Mouse (Mus musculus): ENCODE measurements around the gene Armcx4. TPM values are rescaled to one million over a fixed set of nuclear protein-coding genes. Genes with fewer than 3 reads are reported as not detected.

The Armcx4 gene
- polyA plus RNA-seq, 1 experiment = 0.39 TPM

DNA sequence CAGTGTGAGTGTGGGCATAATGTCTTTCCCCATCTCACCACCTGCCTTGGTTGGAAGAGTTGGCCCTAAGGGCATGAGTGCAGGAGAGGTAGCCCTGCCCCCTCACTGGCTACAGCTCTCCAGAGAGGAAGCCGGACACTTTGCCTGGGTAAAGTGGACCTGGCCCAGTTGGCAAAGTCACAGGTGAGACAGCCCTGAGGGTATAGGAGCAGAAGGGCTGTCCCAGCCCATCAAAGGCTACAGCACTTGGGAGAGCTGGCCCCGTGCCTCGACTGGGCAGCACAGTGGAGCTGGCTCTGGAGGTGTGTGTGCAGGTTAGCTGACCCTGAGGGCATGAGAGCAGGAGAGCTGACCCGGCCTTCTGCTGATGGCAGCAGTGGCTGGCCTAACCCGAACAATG lies 24.7 kb upstream of the Armcx4 start:
- TF ChIP-seq POLR2A (IDR thresholded peaks at IDR 0.05; ENCODE audit: low read depth, low read length) (no peak), CTCF (IDR thresholded peaks at IDR 0.05; ENCODE audit: extremely low read depth, insufficient read depth, insufficient read length, insufficient replicate concordance) (no peak)
- no peak overlapping the region for H3K4me3 ChIP-seq (ENCODE audit: extremely low read depth, insufficient read depth, insufficient read length)
- DNase-seq (ENCODE audit: low read depth in 1 of 2, low spot score in 2 of 2) = no peak
- H3K4me1 ChIP-seq (ENCODE audit: control insufficient read depth, insufficient read depth, insufficient read length) = no peaks in the 10 kb centered on the region
- no peaks in the 10 kb centered on the region for H3K27me3 ChIP-seq (ENCODE audit: control insufficient read depth, insufficient read depth, low read length)
- no peaks in the 10 kb centered on the region for H3K36me3 ChIP-seq (ENCODE audit: control insufficient read depth, insufficient read depth, low read length)
- WGBS = 86% methylated on average over 5 of the region's 5 CpGs
- no peak overlapping the region for H3K27ac ChIP-seq (ENCODE audit: insufficient read depth, low read length)

DNA sequence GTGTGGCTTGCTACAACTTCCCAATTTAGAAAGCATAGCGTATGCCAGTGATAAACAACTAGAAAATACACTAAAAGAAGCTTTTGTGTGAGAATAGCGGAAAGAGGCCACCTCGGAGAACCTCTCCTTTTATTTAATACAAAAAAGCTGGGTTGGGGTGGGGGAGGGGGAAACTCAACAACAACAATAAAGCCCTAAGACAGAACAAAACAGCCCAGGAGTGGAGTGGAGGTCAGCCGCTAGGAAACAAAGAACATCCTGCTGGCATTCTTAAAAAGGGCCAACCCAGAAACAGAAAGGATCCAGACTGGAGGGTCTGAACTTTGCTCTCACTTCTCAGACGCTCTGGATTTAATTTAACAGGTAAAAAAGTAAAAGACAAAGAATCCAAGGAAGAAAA lies 11.3 kb upstream of the Armcx4 start:
- TF ChIP-seq POLR2A (IDR thresholded peaks at IDR 0.05; ENCODE audit: low read depth, low read length) (no peak), CTCF (IDR thresholded peaks at IDR 0.05; ENCODE audit: extremely low read depth, insufficient read depth, insufficient read length, insufficient replicate concordance) (no peak)

GRCm38 (mm10) chrX:134675959-134676358 lies 10.4 kb upstream of the Armcx4 start:
- Histone ChIP-seq H3K4me3 (ENCODE audit: extremely low read depth, insufficient read depth, insufficient read length) (no peak overlapping the region), H3K27me3 (ENCODE audit: control insufficient read depth, insufficient read depth, low read length) (no peaks in the 10 kb centered on the region), H3K36me3 (ENCODE audit: control insufficient read depth, insufficient read depth, low read length) (no peaks in the 10 kb centered on the region), H3K4me1 (ENCODE audit: control insufficient read depth, insufficient read depth, insufficient read length) (no peaks in the 10 kb centered on the region), H3K27ac (ENCODE audit: insufficient read depth, low read length) (no peak overlapping the region)
- TF ChIP-seq POLR2A (IDR thresholded peaks at IDR 0.05; ENCODE audit: low read depth, low read length) (no peak), CTCF (IDR thresholded peaks at IDR 0.05; ENCODE audit: extremely low read depth, insufficient read depth, insufficient read length, insufficient replicate concordance) (no peak)
- DNase-seq (ENCODE audit: low read depth in 1 of 2, low spot score in 2 of 2) = no peak
- 81% methylated on average over 1 of the region's 1 CpGs for WGBS

More for the DNA sequence above, 11.3 kb upstream of the Armcx4 start:
- Histone ChIP-seq H3K36me3 (ENCODE audit: control insufficient read depth, insufficient read depth, low read length) (no peaks in the 10 kb centered on the region), H3K27ac (ENCODE audit: insufficient read depth, low read length) (no peak overlapping the region), H3K27me3 (ENCODE audit: control insufficient read depth, insufficient read depth, low read length) (no peaks in the 10 kb centered on the region), H3K4me1 (ENCODE audit: control insufficient read depth, insufficient read depth, insufficient read length) (no peaks in the 10 kb centered on the region), H3K4me3 (ENCODE audit: extremely low read depth, insufficient read depth, insufficient read length) (no peak overlapping the region)
- DNase-seq (ENCODE audit: low read depth in 1 of 2, low spot score in 2 of 2) = no peak
- 79% methylated on average over 5 of the region's 5 CpGs for WGBS

GRCm38 (mm10) chrX:134684936-134685335 lies 1.4 kb upstream of the Armcx4 start:
- DNase-seq (ENCODE audit: low read depth in 1 of 2, low spot score in 2 of 2) = no peak
- 78% methylated on average over 5 of the region's 5 CpGs for WGBS
- no peaks in the 10 kb centered on the region for H3K27me3 ChIP-seq (ENCODE audit: control insufficient read depth, insufficient read depth, low read length)
- H3K4me1 ChIP-seq (ENCODE audit: control insufficient read depth, insufficient read depth, insufficient read length) = no peaks in the 10 kb centered on the region
- no peak overlapping the region for H3K27ac ChIP-seq (ENCODE audit: insufficient read depth, low read length)
- H3K36me3 ChIP-seq (ENCODE audit: control insufficient read depth, insufficient read depth, low read length) = no peaks in the 10 kb centered on the region
- no peak overlapping the region for H3K4me3 ChIP-seq (ENCODE audit: extremely low read depth, insufficient read depth, insufficient read length)
- TF ChIP-seq POLR2A (IDR thresholded peaks at IDR 0.05; ENCODE audit: low read depth, low read length) (no peak), CTCF (IDR thresholded peaks at IDR 0.05; ENCODE audit: extremely low read depth, insufficient read depth, insufficient read length, insufficient replicate concordance) (no peak)

GRCm38 (mm10) chrX:134686739-134687171 lies 436 bp downstream of the Armcx4 start:
- no peak for DNase-seq (ENCODE audit: low read depth in 1 of 2, low spot score in 2 of 2)
- 24% methylated on average over 16 of the region's 16 CpGs for WGBS
- Histone ChIP-seq H3K27ac (ENCODE audit: insufficient read depth, low read length) (no peak overlapping the region), H3K4me1 (ENCODE audit: control insufficient read depth, insufficient read depth, insufficient read length) (no peaks in the 10 kb centered on the region), H3K4me3 (ENCODE audit: extremely low read depth, insufficient read depth, insufficient read length) (peak overlapping the region; percentile 65), H3K36me3 (ENCODE audit: control insufficient read depth, insufficient read depth, low read length) (no peaks in the 10 kb centered on the region), H3K27me3 (ENCODE audit: control insufficient read depth, insufficient read depth, low read length) (no peaks in the 10 kb centered on the region)
- TF ChIP-seq POLR2A (IDR thresholded peaks at IDR 0.05; ENCODE audit: low read depth, low read length) (no peak), CTCF (IDR thresholded peaks at IDR 0.05; ENCODE audit: extremely low read depth, insufficient read depth, insufficient read length, insufficient replicate concordance) (no peak)

- Histone ChIP-seq H3K4me1 (ENCODE audit: control insufficient read depth, insufficient read depth, insufficient read length) (no peaks in the 10 kb centered on the region), H3K36me3 (ENCODE audit: control insufficient read depth, insufficient read depth, low read length) (no peaks in the 10 kb centered on the region), H3K27me3 (ENCODE audit: control insufficient read depth, insufficient read depth, low read length) (no peaks in the 10 kb centered on the region), H3K4me3 (ENCODE audit: extremely low read depth, insufficient read depth, insufficient read length) (no peak overlapping the region), H3K27ac (ENCODE audit: insufficient read depth, low read length) (no peak overlapping the region)
- no peak for DNase-seq (ENCODE audit: low read depth in 1 of 2, low spot score in 2 of 2)
- WGBS = 80% methylated on average over 2 of the region's 2 CpGs
- TF ChIP-seq CTCF (IDR thresholded peaks at IDR 0.05; ENCODE audit: extremely low read depth, insufficient read depth, insufficient read length, insufficient replicate concordance) = no peak
- TF ChIP-seq POLR2A (IDR thresholded peaks at IDR 0.05; ENCODE audit: low read depth, low read length) = no peak
Measured at GRCm38 (mm10) chrX:134689676-134690075, 3.4 kb downstream of the Armcx4 start.

- Histone ChIP-seq H3K27ac (ENCODE audit: insufficient read depth, low read length) (no peak overlapping the region), H3K36me3 (ENCODE audit: control insufficient read depth, insufficient read depth, low read length) (no peaks in the 10 kb centered on the region), H3K4me3 (ENCODE audit: extremely low read depth, insufficient read depth, insufficient read length) (no peak overlapping the region), H3K4me1 (ENCODE audit: control insufficient read depth, insufficient read depth, insufficient read length) (no peaks in the 10 kb centered on the region), H3K27me3 (ENCODE audit: control insufficient read depth, insufficient read depth, low read length) (no peaks in the 10 kb centered on the region)
- no peak for DNase-seq (ENCODE audit: low read depth in 1 of 2, low spot score in 2 of 2)
- TF ChIP-seq CTCF (IDR thresholded peaks at IDR 0.05; ENCODE audit: extremely low read depth, insufficient read depth, insufficient read length, insufficient replicate concordance) (no peak), POLR2A (IDR thresholded peaks at IDR 0.05; ENCODE audit: low read depth, low read length) (no peak)
- 87% methylated on average over 10 of the region's 10 CpGs for WGBS
Measured at GRCm38 (mm10) chrX:134690871-134691539, 4.7 kb downstream of the Armcx4 start.

Measured in spleen, adult 2 months (tissue).